Mouse (Mus musculus) embryonic facial prominence, embryonic 12.5 days (tissue): ENCODE measurements around the gene Sema3c. TPM values are rescaled to one million over a fixed set of nuclear protein-coding genes. Genes with fewer than 3 reads are reported as not detected.

Source experiments
- ATAC-seq: fragments of 200-750 bp; cut with Nextera tagmentation; 2 replicates; pipeline ENCODE4 v1.8.0; 2017; ENCODE audit not compliant: insufficient number of reproducible peaks, insufficient read depth, low FRiP score, low TSS enrichment
- H3K27ac ChIP-seq: fragments of 300-500 bp; sonication (generic); 2 replicates; pipeline ENCODE4 v1.5.1; 2016; ENCODE audit warnings: mild to moderate bottlenecking
- H3K27me3 ChIP-seq: fragments of 300-500 bp; sonication (generic); 2 replicates; pipeline ENCODE4 v1.6.1; 2016; ENCODE audit warnings: mild to moderate bottlenecking, moderate library complexity
- H3K36me3 ChIP-seq: fragments of 300-500 bp; sonication (generic); 2 replicates; pipeline ENCODE4 v1.6.1; 2016; ENCODE audit warnings: mild to moderate bottlenecking
- H3K4me1 ChIP-seq: fragments of 300-500 bp; sonication (generic); 2 replicates; pipeline ENCODE4 v1.6.1; 2016
- H3K4me2 ChIP-seq: fragments of 300-500 bp; sonication (generic); replicated peaks from 2 replicates; pipeline ENCODE4 v1.6.1; 2016; ENCODE audit warnings: mild to moderate bottlenecking, moderate library complexity
- H3K4me3 ChIP-seq: fragments of 300-500 bp; sonication (generic); 2 replicates; pipeline ENCODE4 v1.5.1; 2016; ENCODE audit warnings: mild to moderate bottlenecking
- H3K9ac ChIP-seq: fragments of 300-500 bp; sonication (generic); 2 replicates; pipeline ENCODE4 v1.6.1; 2016; ENCODE audit warnings: mild to moderate bottlenecking, moderate library complexity
- H3K9me3 ChIP-seq: fragments of 300-500 bp; sonication (generic); 2 replicates; pipeline ENCODE4 v1.6.1; 2016; ENCODE audit warnings: mild to moderate bottlenecking, moderate library complexity
- WGBS: fragments of 180-500 bp; shearing (Covaris S2); methylation state at CpG from one replicate; pipeline ENCODE4 v1.1.7; 2016; 5-methylcytosine and 5-hydroxymethylcytosine counted together
- polyA plus RNA-seq: library from polyadenylated mRNA; unstranded; fragments of >200 nt; fragmentation: Nextera tagmentation; extraction: Ambion mirVana; gene quantifications from 2 replicates; pipeline ENCODE4 v1.2.1, GENCODE M21; 2016

Sema3c gene
- polyA plus RNA-seq, 1 experiment from 2014 or later = 24.5 TPM

- H3K36me3 ChIP-seq = no peaks in the 10 kb centered on the region
- WGBS = 25% methylated on average over 3 of the region's 3 CpGs
- H3K4me3 ChIP-seq = no peak overlapping the region
- no peaks in the 10 kb centered on the region for H3K4me1 ChIP-seq
- no peak overlapping the region for H3K9ac ChIP-seq
- no peak for ATAC-seq
- H3K27ac ChIP-seq = no peak overlapping the region
- H3K27me3 ChIP-seq = no peaks in the 10 kb centered on the region
- no peaks in the 10 kb centered on the region for H3K9me3 ChIP-seq
- no peak overlapping the region for H3K4me2 ChIP-seq
Measured at GRCm38 (mm10) chr5:17739805-17740204, 165.7 kb downstream of the Sema3c start.

GRCm38 (mm10) chr5:17746520-17746919 lies 172.4 kb downstream of the Sema3c start:
- Histone ChIP-seq H3K4me1 (no peaks in the 10 kb centered on the region), H3K27me3 (no peaks in the 10 kb centered on the region), H3K4me3 (no peak overlapping the region), H3K4me2 (no peak overlapping the region), H3K36me3 (no peaks in the 10 kb centered on the region), H3K27ac (no peak overlapping the region), H3K9me3 (no peaks in the 10 kb centered on the region), H3K9ac (no peak overlapping the region)
- ATAC-seq = no peak

GRCm38 (mm10) chr5:17747143-17747542 lies 173.1 kb downstream of the Sema3c start:
- Histone ChIP-seq H3K27me3 (no peaks in the 10 kb centered on the region), H3K9me3 (no peaks in the 10 kb centered on the region), H3K27ac (no peak overlapping the region), H3K4me1 (no peaks in the 10 kb centered on the region), H3K4me2 (no peak overlapping the region), H3K9ac (no peak overlapping the region), H3K36me3 (no peaks in the 10 kb centered on the region), H3K4me3 (no peak overlapping the region)
- ATAC-seq = no peak
- 27% methylated on average over 5 of the region's 5 CpGs for WGBS

GRCm38 (mm10) chr5:17748293-17748692 lies 174.2 kb downstream of the Sema3c start:
- WGBS = 67% methylated on average over 3 of the region's 3 CpGs
- H3K36me3 ChIP-seq = no peaks in the 10 kb centered on the region
- H3K9me3 ChIP-seq = no peaks in the 10 kb centered on the region
- H3K9ac ChIP-seq = no peak overlapping the region
- H3K27ac ChIP-seq = no peak overlapping the region
- no peaks in the 10 kb centered on the region for H3K27me3 ChIP-seq
- H3K4me3 ChIP-seq = no peak overlapping the region
- H3K4me2 ChIP-seq = no peak overlapping the region
- ATAC-seq = no peak
- H3K4me1 ChIP-seq = no peaks in the 10 kb centered on the region

GRCm38 (mm10) chr5:17753471-17754005 lies 179.5 kb downstream of the Sema3c start:
- no peak overlapping the region for H3K4me2 ChIP-seq
- H3K4me3 ChIP-seq = no peak overlapping the region
- 74% methylated on average over 7 of the region's 7 CpGs for WGBS
- no peak overlapping the region for H3K9ac ChIP-seq
- H3K27me3 ChIP-seq = no peaks in the 10 kb centered on the region
- H3K27ac ChIP-seq = no peak overlapping the region
- H3K4me1 ChIP-seq = no peaks in the 10 kb centered on the region
- no peaks in the 10 kb centered on the region for H3K36me3 ChIP-seq
- H3K9me3 ChIP-seq = no peaks in the 10 kb centered on the region
- no peak for ATAC-seq

- no peak overlapping the region for H3K4me3 ChIP-seq
- no peaks in the 10 kb centered on the region for H3K4me1 ChIP-seq
- H3K9ac ChIP-seq = no peak overlapping the region
- no peak for ATAC-seq
- H3K9me3 ChIP-seq = no peaks in the 10 kb centered on the region
- H3K27me3 ChIP-seq = no peaks in the 10 kb centered on the region
- no peak overlapping the region for H3K27ac ChIP-seq
- H3K36me3 ChIP-seq = no peaks in the 10 kb centered on the region
- WGBS = 57% methylated on average over 4 of the region's 4 CpGs
- no peak overlapping the region for H3K4me2 ChIP-seq
Measured at GRCm38 (mm10) chr5:17766006-17766677, 192.1 kb downstream of the Sema3c start.

GRCm38 (mm10) chr5:17770328-17770727 lies 196.2 kb downstream of the Sema3c start:
- no peaks in the 10 kb centered on the region for H3K27me3 ChIP-seq
- no peaks in the 10 kb centered on the region for H3K36me3 ChIP-seq
- H3K9ac ChIP-seq = no peak overlapping the region
- no peak overlapping the region for H3K4me3 ChIP-seq
- ATAC-seq = no peak
- H3K4me2 ChIP-seq = no peak overlapping the region
- 86% methylated on average over 2 of the region's 2 CpGs for WGBS
- no peaks in the 10 kb centered on the region for H3K4me1 ChIP-seq
- H3K27ac ChIP-seq = no peak overlapping the region
- no peaks in the 10 kb centered on the region for H3K9me3 ChIP-seq

GRCm38 (mm10) chr5:17776571-17776970 lies 202.5 kb downstream of the Sema3c start:
- ATAC-seq = no peak
- Histone ChIP-seq H3K36me3 (no peaks in the 10 kb centered on the region), H3K27ac (no peak overlapping the region), H3K9ac (no peak overlapping the region), H3K9me3 (no peaks in the 10 kb centered on the region), H3K4me3 (no peak overlapping the region), H3K4me1 (no peaks in the 10 kb centered on the region), H3K4me2 (no peak overlapping the region), H3K27me3 (no peaks in the 10 kb centered on the region)
- WGBS = 92% methylated on average over 6 of the region's 6 CpGs

Other genes starting within 250 kb of the Sema3c start
- gene Speer4f2, start 201.1 kb upstream of the Sema3c start, polyA plus RNA-seq = not detected in 2 replicates
- gene Speer4f1, start 98.2 kb upstream of the Sema3c start, polyA plus RNA-seq = not detected in 2 replicates